Mouse (Mus musculus) cerebellum, adult 9-11 months (tissue): ENCODE data around the gene Tipin.

Source experiments
- DNase-seq: peaks from one replicate; pipeline ENCODE4 v3.0.0; 2022

The Tipin gene

DNA sequence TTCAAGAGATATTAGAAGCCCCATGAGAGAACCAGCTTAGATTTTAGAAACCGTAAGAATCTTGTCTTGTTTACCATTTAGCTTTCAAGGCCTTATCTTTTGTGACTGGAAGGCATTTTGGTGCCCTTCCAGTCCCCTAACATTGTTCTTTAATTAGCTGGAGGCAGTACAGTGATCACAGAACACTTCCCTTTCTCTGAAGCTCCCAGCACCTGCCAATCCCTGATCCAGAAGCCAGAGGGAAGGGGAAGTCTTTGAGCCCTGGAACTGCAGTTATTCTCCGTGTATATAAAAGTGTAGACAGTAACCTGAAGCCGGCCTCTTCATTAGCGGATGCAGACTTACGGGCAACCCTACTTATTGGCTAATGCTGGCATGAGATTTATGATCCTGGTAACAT lies 68.1 kb downstream of the Tipin start:
- no peak for DNase-seq

DNA sequence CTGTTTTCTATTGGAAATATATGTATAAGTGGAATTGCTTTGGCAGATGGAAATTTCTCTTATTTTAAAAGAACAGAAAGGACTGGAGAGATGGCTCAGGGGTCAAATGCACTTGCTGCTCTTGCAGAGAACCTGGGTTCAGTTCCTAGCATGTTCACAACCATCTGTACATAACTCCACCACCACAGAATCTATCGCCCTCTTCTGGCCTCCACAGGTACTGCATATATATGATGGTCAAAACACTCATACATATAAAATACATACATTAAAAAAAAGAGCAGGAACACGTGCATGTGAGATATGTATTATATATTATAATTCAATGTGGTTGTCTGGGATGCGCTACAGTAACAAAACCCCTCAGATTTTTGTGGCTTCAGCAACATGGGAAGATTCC lies 69.8 kb downstream of the Tipin start:
- DNase-seq, result no peak
